Mouse (Mus musculus) embryo, embryonic 11.5 days (tissue): ENCODE results near the gene Hoxd9.

ENCODE experiments used
- DNase-seq: peaks from one replicate; pipeline ENCODE4 v3.0.0-alpha.2; 2012; ENCODE audit warnings: low read depth, low spot score

The Hoxd9 gene

DNA sequence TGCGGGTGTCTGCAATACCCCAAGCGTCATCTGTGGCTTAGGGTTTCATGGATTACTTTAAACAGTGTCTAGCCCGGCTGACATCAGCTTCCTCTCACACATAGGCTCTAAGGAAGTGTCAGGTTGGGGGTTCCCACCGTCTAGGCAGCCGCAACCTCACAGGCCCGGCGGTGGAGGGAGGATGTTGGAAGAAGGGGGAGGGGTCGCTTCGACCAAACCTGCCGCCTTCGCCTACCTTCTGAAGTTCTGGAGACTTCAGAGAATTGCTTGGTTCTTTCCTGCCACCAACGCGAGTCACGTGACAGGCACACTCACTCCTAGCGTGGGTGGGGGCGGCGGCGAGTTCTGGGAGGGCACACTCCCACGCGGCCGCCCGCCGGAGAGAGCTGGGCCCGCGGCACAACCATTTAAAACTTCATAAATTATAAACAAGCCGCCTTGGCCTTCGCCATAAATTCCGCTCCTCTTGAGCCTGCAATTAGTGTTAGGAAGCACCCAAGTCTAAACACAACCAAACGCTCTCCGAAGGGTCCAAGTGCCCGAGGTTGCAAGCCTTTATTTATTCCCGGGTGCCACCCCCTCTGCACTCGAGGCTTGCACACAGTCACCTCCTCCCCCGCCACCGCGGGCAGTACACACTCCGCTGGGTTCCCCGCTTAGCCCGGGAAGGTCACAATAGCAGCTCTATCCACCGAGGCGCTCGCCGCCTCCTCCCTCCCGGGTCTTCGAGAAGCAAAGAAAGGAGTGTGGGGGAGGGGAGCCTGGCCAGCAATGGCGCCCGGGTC, 52.0 kb downstream of the Hoxd9 start:
- DNase-seq = no peak
